Mouse (Mus musculus): ENCODE results near the gene Tdo2.

Gene Tdo2

GRCm38 (mm10) chr3:81943097-81943496, 32.9 kb downstream of the Tdo2 start:
- DNase-seq (ENCODE audit: low spot score in 2 of 2): no peak

DNA sequence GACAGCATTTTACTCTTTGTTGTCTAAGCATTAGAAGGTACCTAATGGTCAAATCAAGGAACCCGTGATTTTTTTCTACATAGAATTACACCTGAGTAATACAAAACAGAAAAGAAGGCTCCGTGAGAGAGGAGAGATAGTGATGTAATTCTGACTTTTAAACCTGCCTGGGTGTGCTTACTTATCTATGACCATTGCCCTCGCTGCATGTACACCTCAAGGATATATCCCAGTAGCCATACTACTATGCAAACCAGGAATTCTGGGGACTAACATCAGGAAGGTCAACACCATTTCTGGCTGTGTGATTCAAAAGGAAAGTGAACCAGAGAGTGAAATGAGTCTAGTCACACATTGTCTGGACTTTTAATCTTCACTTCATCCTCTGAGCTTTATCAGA, 33.7 kb downstream of the Tdo2 start:
- no peak for DNase-seq (ENCODE audit: low spot score in 2 of 2)

GRCm38 (mm10) chr3:81938924-81939323, 37.1 kb downstream of the Tdo2 start:
- no peak for DNase-seq (ENCODE audit: low spot score in 2 of 2)

GRCm38 (mm10) chr3:81933348-81933747, 42.7 kb downstream of the Tdo2 start:
- no peak for DNase-seq (ENCODE audit: low spot score in 2 of 2)

DNA sequence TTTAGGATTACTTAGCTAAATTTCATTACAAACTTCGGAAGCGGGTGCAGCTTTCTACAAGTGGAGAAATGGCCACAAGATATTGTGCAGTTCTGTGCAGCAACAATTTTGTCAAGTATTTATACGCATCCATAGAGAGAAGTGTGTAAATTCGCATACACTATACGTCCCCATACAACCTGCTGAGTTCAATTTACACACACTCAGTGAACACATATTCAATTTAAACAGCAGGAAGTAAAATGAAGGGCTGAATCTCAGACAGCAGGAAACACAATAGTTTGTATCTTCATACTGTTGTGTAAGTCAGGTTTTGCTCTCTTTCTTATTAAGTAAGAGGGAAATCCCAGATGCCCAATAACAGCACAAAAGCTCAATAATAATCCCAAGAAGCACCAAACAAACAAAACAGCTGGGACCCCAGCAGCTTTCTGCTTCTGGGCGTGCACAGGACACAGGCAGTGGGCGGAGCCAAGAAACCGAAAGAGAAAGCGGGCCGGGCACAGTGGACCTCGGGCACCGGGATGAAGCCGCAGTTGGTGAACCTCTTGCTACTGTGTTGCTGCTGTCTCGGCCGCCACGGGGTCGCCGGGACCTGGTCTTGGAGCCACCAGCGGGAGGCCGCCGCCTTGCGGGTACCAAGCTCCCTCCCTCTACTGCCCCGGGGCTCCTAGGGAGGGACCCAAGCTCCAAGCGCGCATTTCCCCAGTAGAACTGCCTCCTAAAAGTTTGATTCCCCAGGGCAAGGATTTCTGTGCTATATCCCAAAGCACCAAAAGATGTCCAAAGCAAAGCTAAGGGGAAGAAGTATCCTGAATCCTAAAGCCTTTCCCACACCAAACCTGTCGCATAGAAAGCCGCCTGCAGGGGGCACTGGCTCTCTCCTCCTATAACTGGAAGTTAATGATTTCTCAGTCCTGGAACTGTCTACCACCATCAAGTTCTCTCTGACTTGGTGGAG, 43.6 kb downstream of the Tdo2 start, which contains the start of gene Ctso:
Gene Ctso (plus strand): TSS at position 461 of the 961 bp plus-strand sequence.
- peak; percentile 79 to 81 for DNase-seq (ENCODE audit: low spot score in 2 of 2)

- no peak for DNase-seq (ENCODE audit: low spot score in 2 of 2)
Measured at GRCm38 (mm10) chr3:81931695-81932094, 44.3 kb downstream of the Tdo2 start.

GRCm38 (mm10) chr3:81929073-81929472, 46.9 kb downstream of the Tdo2 start:
- DNase-seq (ENCODE audit: low spot score in 2 of 2): no peak

DNA sequence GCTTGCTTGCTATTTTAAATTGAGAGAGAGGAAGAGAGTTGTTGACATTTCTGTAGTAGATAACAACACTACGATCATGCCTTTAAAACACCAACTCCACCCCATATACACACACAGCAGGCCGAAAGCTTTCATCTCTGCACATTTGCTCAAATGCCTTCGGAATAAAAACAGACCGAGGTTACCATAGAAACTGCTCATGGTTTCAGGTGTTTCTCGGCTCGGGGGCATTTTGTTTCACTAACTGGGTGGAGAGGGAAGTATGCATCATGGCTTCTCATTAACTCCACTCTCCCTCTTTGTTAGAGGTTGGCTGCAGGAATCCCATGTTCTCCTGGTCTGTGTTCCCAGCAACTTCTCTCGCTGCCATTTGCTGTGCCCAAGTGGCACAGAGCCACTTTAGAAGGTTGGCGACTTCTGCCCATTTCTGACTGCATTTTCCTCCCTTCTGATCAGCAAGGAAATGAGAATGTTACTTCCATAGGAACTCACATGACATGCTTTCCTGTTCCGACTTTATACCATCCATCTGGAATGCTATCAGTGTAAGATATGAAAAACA, 49.2 kb downstream of the Tdo2 start:
- no peak for DNase-seq (ENCODE audit: low spot score in 2 of 2)

DNA sequence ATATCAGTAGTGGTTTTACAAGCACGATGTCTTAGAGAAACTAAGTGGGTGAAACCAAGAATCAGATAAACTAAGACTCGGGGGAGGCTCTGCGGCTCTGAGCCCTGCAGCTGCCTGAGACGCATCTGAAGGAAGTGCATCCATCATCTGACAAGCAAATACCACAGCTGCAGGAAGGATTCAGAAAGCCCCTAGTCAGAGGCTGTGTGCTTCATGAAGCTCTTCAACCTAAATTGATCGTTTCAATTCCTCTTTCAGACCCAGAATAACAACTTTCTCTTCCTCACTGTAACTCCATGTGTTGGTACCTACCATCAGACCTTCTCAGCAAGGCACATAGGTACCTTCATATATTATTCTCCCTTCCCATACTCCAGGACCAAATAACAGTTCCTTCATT, 50.1 kb downstream of the Tdo2 start:
- no peak for DNase-seq (ENCODE audit: low spot score in 2 of 2)

- DNase-seq (ENCODE audit: low spot score in 2 of 2): no peak
Measured at GRCm38 (mm10) chr3:81924931-81925330, 51.1 kb downstream of the Tdo2 start.

DNA sequence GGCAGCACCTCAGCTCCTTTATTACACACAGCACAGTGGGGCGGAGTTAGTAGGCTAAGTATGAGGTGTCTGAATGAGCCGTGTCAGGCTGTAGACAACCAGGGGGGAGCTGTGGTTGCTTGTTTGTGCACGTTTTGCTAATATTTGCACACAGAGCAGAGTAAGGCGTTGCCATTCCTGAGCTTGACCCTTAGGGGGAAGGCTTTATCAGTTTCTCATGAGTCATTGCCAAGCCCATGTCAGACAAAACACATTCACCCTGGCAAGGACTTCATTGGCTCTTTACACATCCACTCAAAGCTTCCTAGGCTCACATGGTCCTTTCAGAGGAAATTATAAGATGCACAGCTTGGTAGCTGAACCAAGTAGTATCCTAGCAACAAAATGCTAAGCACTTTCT, 53.1 kb downstream of the Tdo2 start:
- no peak for DNase-seq (ENCODE audit: low spot score in 2 of 2)

GRCm38 (mm10) chr3:81919681-81920080, 56.3 kb downstream of the Tdo2 start:
- no peak for DNase-seq (ENCODE audit: low spot score in 2 of 2)

DNA sequence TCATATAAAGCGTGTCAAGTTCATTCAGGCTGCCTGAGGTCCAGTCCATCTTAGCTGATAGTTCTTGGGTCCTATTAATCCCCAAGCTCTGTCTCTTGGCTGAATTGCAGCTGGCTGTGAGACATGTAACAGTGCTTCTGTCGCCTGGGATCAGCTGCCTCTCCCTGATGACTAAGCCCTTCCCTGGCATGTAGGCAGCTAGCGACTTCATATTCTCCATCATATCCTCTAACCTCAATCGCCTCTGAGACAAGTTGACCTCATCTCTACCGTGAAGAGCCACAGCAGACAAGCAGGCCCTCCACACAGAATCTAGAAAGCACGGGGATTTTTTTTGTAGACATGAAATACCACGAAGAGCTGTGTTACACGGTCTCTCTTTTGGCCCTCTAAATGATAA, 57.8 kb downstream of the Tdo2 start:
- DNase-seq (ENCODE audit: low spot score in 2 of 2): no peak

DNA sequence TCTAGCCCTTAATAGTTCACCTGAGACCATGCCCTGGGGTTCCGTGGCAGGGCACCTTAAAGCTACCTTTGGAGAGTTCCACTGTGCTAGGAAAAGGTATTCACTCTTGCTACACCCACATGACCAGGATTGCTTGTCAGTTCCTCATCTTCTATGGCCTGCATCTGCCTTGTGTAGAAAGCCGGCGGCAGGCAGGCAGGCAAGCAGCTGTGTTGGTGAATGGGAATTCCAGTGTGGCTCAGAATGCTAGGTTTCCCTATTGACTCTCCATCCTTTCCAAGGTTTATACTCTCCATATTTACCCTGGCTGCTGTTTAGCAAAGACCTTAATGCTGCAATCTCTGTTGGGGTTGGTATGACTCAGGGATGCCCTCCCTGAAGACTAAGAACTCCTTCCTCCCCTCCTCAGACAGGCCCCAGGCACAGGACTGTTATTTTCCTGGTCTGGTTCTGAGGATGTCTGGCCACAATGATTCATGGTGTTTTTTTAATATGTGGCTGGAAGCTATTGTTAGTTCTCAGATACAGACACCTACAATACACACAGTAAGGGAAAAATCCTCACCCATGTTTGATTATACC, 58.6 kb downstream of the Tdo2 start:
- DNase-seq (ENCODE audit: low spot score in 2 of 2): no peak

- no peak for DNase-seq (ENCODE audit: low spot score in 2 of 2)
Measured at GRCm38 (mm10) chr3:81916030-81916686, 59.8 kb downstream of the Tdo2 start.

- no peak for DNase-seq (ENCODE audit: low spot score in 2 of 2)
Measured at GRCm38 (mm10) chr3:81910286-81911036, 65.5 kb downstream of the Tdo2 start.
